8 mouse cellular contexts compared by ENCODE assay signal in the genomic region with DNA sequence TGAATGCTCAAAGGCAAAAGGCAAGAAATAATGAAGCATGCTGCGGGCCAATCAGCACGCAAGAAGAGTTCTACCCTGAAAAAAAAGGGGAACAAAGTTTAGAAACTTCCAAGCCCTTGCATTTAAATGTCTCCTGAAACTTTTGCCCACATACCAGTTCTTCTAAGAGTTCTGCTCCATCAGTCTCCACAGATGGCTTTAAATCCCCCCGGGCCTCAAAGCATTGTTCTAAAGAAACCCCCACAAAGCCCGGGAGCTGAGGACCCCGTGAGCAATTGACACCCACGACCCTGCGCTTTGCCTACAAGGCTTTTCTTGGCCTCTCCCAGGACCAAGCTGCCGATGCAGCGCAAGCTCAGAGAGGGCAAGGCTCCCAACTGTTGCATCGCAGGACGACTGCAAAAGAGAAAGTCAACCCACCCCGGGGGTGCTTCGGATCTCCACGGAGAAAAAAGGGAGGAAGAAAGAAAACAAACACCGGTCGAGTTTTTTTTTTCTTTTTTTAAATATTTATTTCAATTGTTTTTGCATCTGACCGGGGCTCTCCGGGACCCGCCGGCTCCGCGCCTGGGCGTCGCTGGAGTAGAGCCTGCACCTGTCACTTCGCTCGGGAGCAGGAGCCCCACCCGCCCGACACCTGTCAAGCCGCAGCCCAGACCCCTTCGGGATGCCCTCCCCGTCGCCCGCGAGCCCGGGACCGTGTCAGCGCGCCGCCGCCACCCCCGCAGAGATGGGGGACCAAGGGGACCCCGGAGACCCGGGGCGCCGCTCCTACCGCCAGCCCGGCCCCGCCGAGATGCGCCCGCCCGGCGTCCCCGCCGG. TPM values are rescaled to one million over a fixed set of nuclear protein-coding genes. Genes with fewer than 3 reads are reported as not detected.
DNase-seq lines count a peak whose midpoint lies in the region; ATAC-seq lines count a peak whose summit lies in the region.

No protein-coding gene starts in this region.

- WGBS in embryonic facial prominence, embryonic 13.5 days, result under 1% methylated on average over 55 of the region's 55 CpGs
- WGBS in heart, embryonic 11.5 days (ENCODE audit: insufficient replicate concordance), result under 1% methylated on average over 45 of the region's 55 CpGs
- under 1% methylated on average over 45 of the region's 55 CpGs for WGBS in kidney, embryonic 15.5 days
- under 1% methylated on average over 43 of the region's 55 CpGs for WGBS in lung, embryonic 16.5 days

- H3K36me3 ChIP-seq in embryonic facial prominence, embryonic 13.5 days, result no peaks in the 10 kb centered on the region
- no peaks in the 10 kb centered on the region for H3K36me3 ChIP-seq in heart, embryonic 11.5 days (ENCODE audit: control insufficient read depth, insufficient read depth, low read length)
- H3K36me3 ChIP-seq in kidney, embryonic 15.5 days, result no peaks in the 10 kb centered on the region
- H3K36me3 ChIP-seq in lung, embryonic 16.5 days (ENCODE audit: control insufficient read depth, insufficient read depth, low read length), result no peaks in the 10 kb centered on the region

- peak overlapping the region; percentile 91 for H3K27ac ChIP-seq in embryonic facial prominence, embryonic 13.5 days
- H3K27ac ChIP-seq in heart, embryonic 11.5 days (ENCODE audit: low read depth, low read length), result peak overlapping the region; percentile 85
- peak overlapping the region; percentile 91 for H3K27ac ChIP-seq in kidney, embryonic 15.5 days
- H3K27ac ChIP-seq in lung, embryonic 16.5 days (ENCODE audit: low read length), result peak overlapping the region; percentile 90

- H3K27me3 ChIP-seq in embryonic facial prominence, embryonic 13.5 days, result no peaks in the 10 kb centered on the region
- no peaks in the 10 kb centered on the region for H3K27me3 ChIP-seq in heart, embryonic 11.5 days (ENCODE audit: control insufficient read depth, insufficient read depth, low read length)
- H3K27me3 ChIP-seq in kidney, embryonic 15.5 days, result no peaks in the 10 kb centered on the region
- H3K27me3 ChIP-seq in lung, embryonic 16.5 days (ENCODE audit: control insufficient read depth, insufficient read depth, low read depth, low read length), result no peaks in the 10 kb centered on the region

- H3K9me3 ChIP-seq in embryonic facial prominence, embryonic 13.5 days, result no peaks in the 10 kb centered on the region
- no peaks in the 10 kb centered on the region for H3K9me3 ChIP-seq in heart, embryonic 11.5 days (replicated peaks; ENCODE audit: control insufficient read depth, low read length)
- H3K9me3 ChIP-seq in kidney, embryonic 15.5 days (replicated peaks), result no peaks in the 10 kb centered on the region
- no peaks in the 10 kb centered on the region for H3K9me3 ChIP-seq in lung, embryonic 16.5 days (ENCODE audit: control insufficient read depth, low read length)

- peak; percentile 30 to 41 for DNase-seq in CD8-positive naive resting alpha-beta T cell, adult 2 months (ENCODE audit: low read depth in 2 of 2, low spot score in 2 of 2)
- peak; percentile 29 for DNase-seq in adrenal gland, postnatal 25 days
- DNase-seq in ovary, postnatal 14 days (ENCODE audit: low spot score), result peak; percentile 16
- DNase-seq in urinary bladder, adult 18-20 months (ENCODE audit: low spot score in 2 of 2), result peak; percentile 22 to 52

- H3K4me2 ChIP-seq in embryonic facial prominence, embryonic 13.5 days, result peak overlapping the region; percentile 86
- H3K4me2 ChIP-seq in heart, embryonic 11.5 days, result peak overlapping the region; percentile 91
- H3K4me2 ChIP-seq in kidney, embryonic 15.5 days, result peak overlapping the region; percentile 89
- H3K4me2 ChIP-seq in lung, embryonic 16.5 days (ENCODE audit: low read depth, low read length), result peak overlapping the region; percentile 91

- ATAC-seq in embryonic facial prominence, embryonic 13.5 days (ENCODE audit: insufficient number of reproducible peaks, insufficient read depth, low FRiP score, low TSS enrichment, low read depth), result peak; percentile 65
- peak; percentile 47 for ATAC-seq in heart, embryonic 11.5 days (replicated peaks; ENCODE audit: insufficient number of reproducible peaks, low FRiP score, low TSS enrichment)
- peak; percentile 47 for ATAC-seq in kidney, embryonic 15.5 days (replicated peaks; ENCODE audit: low FRiP score)
- peak; percentile 36 for ATAC-seq in lung, embryonic 16.5 days (ENCODE audit: low read depth)

- peak overlapping the region; percentile 91 for H3K4me3 ChIP-seq in embryonic facial prominence, embryonic 13.5 days
- peak overlapping the region; percentile 92 for H3K4me3 ChIP-seq in heart, embryonic 11.5 days (ENCODE audit: low read depth, low read length)
- H3K4me3 ChIP-seq in kidney, embryonic 15.5 days (replicated peaks), result peak overlapping the region; percentile 92
- peak overlapping the region; percentile 88 for H3K4me3 ChIP-seq in lung, embryonic 16.5 days (ENCODE audit: low read length)

- peak overlapping the region; percentile 85 for H3K9ac ChIP-seq in embryonic facial prominence, embryonic 13.5 days
- peak overlapping the region; percentile 88 for H3K9ac ChIP-seq in heart, embryonic 11.5 days (ENCODE audit: low read depth, low read length)
- peak overlapping the region; percentile 79 for H3K9ac ChIP-seq in kidney, embryonic 15.5 days
- H3K9ac ChIP-seq in lung, embryonic 16.5 days (ENCODE audit: low read length), result peak overlapping the region; percentile 73

- peaks cover 17% of the 10 kb centered on the region for H3K4me1 ChIP-seq in embryonic facial prominence, embryonic 13.5 days
- H3K4me1 ChIP-seq in heart, embryonic 11.5 days (ENCODE audit: control insufficient read depth, insufficient read depth, low read length), result no peaks in the 10 kb centered on the region
- H3K4me1 ChIP-seq in kidney, embryonic 15.5 days, result peaks cover 16% of the 10 kb centered on the region
- peaks cover 4% of the 10 kb centered on the region for H3K4me1 ChIP-seq in lung, embryonic 16.5 days (replicated peaks; ENCODE audit: control insufficient read depth, insufficient read depth, low read length)

RNA-seq across cellular contexts. Expression of a gene that starts 0.8 kb away (rescaled TPM):
- total RNA-seq in adrenal gland, postnatal 25 days (2021), result 19.8 and 21.3 TPM in 2 replicates
- 19.1 and 27.9 TPM in 2 replicates for polyA plus RNA-seq in embryonic facial prominence, embryonic 13.5 days (2015; fragmentation: Nextera tagmentation; extraction: Ambion mirVana)
- polyA plus RNA-seq in heart, embryonic 11.5 days (2014; fragmentation: Nextera tagmentation; extraction: Ambion mirVana), result 15.6 and 18.1 TPM in 2 replicates
- polyA plus RNA-seq in kidney, embryonic 15.5 days (2015; fragmentation: Nextera tagmentation; extraction: Ambion mirVana), result 16.2 and 19.5 TPM in 2 replicates
- 14.4 and 15.6 TPM in 2 replicates for polyA plus RNA-seq in lung, embryonic 16.5 days (2015; fragmentation: Nextera tagmentation; extraction: Ambion mirVana)

Comparison
In these comparisons a context has a peak if more than half of its experiments do, and no peak if none do; other contexts are left out.
1. Peak in every context shown above with its lines: DNase-seq, ATAC-seq, H3K4me3 ChIP-seq and H3K27ac ChIP-seq.